Mouse (Mus musculus) T-cell, adult 2 months (primary cell): Measurements from ENCODE around the gene Tjp3.

ENCODE experiments used
- DNase-seq: peaks from one replicate; pipeline ENCODE4 v3.0.0; 2022; ENCODE audit warnings: low spot score

Tjp3 gene

DNA sequence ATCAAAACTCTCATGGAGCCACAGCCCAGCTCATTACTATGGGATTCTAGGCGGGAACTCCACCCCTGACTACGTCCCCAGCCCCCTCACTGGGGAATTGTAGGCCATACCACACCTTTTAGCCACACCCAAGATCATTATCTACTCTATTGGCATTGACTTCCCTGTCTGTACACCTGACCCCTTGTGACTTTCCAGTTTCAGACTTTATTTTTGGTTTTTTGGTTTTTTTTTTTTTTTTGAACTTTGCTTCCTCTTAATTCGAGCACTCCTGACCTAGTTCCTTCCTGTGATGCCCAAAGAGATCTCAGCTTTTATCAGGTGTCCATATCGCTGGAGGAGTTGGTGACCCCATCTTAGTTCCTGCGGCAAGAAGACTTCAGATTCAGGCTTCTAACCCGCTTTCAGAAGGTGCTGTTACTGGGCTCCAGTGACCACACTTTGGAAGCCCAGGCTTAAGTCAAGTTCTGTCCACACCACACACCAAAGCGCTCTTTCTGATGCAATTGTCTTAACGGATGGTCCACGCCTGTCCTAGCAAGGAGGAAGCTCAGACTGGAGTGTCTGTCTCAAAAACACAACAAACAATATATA, at the start of gene Tjp3:
TSS of gene Tjp3 (minus strand) at position 71 of the 594 bp plus-strand sequence.
- no peak for DNase-seq

DNA sequence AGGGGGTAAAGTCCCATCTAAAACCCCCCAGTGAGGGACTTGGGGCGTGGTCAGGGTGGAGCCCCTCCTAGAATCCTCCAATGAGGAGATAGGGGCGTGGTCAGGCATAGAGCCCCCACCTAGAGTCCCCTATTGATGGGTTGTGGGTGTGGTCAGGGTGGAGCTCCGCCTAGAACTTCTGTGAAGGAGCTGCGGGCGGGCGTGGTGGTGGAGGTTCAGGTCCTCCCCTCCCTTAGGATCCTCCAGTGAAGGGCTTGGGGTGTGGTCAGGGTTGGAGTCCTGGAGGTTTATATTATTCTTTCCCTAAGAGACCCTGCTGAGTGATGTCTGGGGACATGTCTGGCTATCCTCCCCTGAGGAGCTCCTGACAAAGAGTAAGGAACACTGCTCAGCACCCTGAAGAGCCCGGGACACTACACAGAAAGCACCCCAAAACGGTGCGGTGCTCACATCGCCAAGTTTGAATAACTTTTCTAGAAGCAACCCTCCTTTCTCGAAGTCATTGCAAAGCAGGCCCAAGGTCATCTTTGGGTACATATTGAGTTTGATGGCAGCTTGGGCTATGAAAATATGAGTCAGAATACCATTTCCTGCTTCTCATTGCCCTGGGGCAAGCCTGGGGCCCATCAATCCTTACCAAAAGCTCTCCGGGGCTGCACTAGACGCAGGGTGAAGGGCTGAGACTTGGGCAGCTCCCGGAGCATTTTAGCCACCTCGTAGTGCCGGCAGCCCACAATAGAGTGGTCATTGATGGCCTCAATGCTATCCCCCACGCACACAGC, 49.4 kb upstream of the Tjp3 start:
- DNase-seq, result no peak

GRCm38 (mm10) chr10:81336558-81336957, 45.2 kb upstream of the Tjp3 start:
- no peak for DNase-seq

- no peak for DNase-seq
Observed at GRCm38 (mm10) chr10:81335393-81336340, 44.3 kb upstream of the Tjp3 start.

GRCm38 (mm10) chr10:81334324-81334723, 42.9 kb upstream of the Tjp3 start:
- DNase-seq, result no peak

- no peak for DNase-seq
Observed at GRCm38 (mm10) chr10:81332277-81332676, 40.9 kb upstream of the Tjp3 start.

DNA sequence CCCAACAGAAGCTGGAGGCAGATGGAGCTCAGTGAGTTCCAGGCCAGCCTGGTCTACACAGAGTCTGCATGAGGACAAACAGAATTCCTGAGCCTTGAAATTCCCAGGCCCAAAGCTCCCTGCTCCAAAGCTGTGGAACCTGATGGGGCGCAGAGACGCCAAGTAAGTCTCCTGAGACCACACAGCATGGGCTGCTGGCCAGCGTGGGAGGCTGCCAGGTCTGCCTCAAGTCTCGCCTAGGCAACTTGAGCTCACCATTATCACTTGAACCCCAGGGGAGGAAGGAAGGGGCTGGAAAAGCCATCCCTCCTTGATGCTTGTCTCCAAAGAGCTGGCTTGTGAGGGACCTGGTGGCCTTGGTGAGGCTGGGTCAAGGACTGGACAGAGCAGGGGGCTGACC, 38.6 kb upstream of the Tjp3 start:
- no peak for DNase-seq

DNA sequence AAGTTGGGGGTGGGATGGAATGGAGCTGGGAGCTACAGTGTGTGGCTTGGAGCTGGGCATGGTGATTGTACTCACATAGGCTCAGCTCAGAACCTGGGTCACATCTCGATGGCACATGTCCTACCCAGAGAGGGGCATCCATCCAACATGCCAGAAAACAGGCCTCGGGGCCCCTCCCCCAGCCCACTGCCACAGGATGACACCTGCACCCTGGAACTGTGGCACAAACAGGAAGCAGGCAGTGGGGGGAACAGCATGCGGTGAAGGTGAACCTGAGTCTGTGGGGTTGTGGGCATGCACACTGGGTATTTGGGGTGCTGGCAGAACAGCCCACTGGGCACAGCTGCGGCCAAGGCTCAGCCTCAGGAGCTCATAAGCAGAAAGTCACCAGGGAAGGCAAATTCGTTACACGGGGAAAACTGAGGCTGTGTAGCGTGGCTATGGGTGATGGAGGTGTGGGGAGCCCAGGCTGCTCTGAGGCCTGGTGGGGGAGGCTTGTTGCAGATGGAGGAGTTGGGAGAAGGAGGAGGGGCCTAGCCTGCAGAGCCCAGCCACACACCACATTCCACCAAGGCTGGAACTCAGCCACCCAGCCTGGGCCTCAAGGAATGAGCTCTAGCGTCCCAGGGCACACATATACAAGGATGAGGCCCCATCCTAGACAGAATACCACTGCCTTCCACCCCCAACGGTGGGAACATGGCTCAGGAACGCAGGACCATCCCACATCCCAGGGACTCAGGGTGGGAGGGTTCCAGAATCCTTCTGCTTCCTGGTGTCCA, 38.0 kb upstream of the Tjp3 start:
- peak; percentile 79 for DNase-seq

DNA sequence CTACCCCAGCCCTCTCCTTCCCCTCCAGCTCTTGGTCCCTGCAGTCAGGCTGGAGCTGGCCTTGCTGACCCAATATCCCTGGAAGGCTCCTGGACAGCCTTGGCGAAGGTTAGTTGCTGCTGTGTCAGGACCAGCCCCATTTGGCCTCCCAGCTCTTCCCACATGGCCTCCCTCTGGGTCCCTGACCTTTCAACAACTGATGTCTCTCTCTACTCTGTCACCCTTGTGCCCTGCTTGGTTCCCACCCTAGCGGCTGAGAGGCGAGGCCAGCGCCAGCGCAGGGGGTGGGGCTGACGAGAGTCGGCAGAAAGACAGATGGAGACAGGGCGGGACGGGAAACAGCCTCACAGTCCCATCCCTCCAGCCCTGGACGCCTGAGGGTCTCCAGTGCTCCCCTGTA, 37.0 kb upstream of the Tjp3 start, which contains the start of gene Tbxa2r:
TSS of gene Tbxa2r (plus strand) at position 346 of the 400 bp plus-strand sequence.
- DNase-seq, result peak; percentile 65

DNA sequence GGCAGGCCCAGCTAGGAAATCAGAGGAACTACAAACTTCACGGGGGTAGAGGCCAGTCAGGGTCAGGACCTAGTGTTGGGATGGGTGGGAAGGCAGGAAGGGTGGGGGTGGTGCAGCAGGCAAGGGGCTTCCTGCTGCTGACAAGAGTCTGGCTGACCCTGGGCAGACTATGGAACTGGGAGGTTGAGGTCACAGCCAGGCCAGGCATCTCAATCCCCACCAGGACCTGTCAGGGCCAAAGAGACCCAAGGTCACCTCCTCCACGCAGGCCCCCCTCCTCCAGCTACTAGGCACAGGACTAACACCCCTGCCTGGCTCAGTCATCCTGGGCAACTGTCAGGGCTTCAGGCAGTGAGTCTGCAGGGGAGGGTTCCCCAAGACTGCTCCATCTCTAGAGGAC, 36.6 kb upstream of the Tjp3 start:
- DNase-seq, result no peak

- no peak for DNase-seq
Observed at GRCm38 (mm10) chr10:81326858-81327257, 35.5 kb upstream of the Tjp3 start.

- DNase-seq, result no peak
Observed at GRCm38 (mm10) chr10:81325781-81326180, 34.4 kb upstream of the Tjp3 start.

- DNase-seq, result no peak
Observed at GRCm38 (mm10) chr10:81325176-81325575, 33.8 kb upstream of the Tjp3 start.

GRCm38 (mm10) chr10:81323791-81324530, 32.6 kb upstream of the Tjp3 start:
- DNase-seq, result no peak

DNA sequence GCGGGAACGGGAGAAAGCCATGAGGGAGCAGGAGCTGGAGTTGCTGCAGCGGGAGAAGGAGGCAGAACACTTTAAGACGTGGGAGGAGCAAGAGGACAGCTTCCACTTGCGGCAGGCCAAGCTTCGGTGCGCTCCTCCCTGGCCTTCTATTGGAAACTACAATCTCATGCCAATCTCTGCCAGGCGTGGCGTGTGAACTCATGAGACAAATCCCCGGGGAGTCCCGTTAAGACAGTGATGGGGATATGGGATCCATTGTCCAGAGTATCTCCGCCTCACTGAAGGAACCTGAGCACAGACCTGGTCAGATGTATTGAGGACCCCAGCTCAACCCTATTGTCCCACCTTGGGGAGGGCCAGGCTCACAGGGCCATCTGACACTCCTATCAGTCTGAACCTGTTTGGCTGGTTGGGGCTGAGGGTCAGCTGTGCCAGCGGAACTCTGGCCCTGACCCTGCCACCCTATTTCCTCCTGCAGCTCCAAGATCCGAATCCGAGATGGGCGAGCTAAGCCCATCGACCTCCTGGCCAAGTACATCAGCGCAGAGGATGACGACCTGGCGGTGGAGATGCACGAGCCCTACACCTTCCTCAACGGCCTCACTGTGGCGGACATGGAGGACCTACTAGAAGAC, 31.9 kb upstream of the Tjp3 start:
- no peak for DNase-seq

- no peak for DNase-seq
Observed at GRCm38 (mm10) chr10:81322444-81322843, 31.1 kb upstream of the Tjp3 start.

DNA sequence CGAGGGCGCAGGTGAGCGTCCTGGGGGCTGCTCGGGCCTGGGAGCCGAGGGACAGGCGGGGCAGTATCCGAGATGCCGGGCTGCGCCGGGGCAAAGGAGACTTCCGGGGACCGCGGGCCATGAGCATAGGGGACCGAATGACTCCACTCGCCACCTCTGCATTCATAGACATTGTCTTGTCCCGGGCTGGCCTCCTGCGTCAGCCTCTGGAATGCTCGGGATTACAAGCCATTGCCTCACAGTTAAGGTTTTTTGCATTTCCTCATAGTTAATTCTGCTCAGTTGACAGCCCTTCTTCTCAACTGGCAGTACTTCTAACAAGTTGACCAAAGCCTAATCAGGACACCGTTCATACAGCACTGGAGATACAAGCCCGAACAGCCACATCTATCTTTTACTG, 30.1 kb upstream of the Tjp3 start:
- no peak for DNase-seq

DNA sequence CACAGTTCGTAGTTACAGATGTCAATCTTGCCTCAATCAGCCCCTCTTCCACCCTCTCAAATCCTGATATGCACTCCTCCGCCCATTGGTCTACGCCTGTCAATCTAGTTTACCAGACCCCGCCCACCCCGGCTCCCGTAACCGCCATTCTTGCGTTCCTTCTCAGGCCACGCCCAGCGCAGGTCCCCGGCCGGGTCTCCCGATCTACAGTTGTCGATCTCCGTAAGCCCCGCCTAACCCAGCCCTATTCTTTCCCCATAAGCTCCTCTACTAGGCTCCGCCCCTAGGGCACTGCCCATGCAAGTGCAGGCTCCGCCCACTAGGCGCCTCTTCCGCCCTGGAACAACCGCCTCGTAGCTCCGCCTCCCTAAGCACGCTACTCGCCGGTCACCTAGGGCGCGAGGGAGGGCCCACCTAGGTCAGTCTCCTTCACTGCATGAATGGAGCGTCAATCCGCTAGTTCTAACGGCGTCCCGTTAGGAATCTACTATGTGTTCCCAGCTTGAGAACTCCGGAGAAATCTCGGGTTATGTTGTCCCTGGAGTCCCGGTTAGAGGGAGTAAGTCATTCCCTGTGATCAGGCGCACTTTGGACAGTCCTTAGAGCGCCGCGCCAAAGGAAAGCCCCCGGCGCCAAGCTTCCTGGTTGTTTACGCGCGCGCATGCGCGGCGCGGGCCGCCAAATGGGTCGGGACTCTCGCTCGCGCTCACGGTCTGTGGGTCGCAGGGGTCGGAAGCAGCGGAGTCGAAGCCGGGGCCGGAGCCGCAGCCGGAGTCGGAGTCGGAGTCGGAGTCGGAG, 29.4 kb upstream of the Tjp3 start, which contains the start of gene Cactin:
TSS of gene Cactin (plus strand) at position 554 of the 798 bp plus-strand sequence.
- DNase-seq, result peak; percentile 100

DNA sequence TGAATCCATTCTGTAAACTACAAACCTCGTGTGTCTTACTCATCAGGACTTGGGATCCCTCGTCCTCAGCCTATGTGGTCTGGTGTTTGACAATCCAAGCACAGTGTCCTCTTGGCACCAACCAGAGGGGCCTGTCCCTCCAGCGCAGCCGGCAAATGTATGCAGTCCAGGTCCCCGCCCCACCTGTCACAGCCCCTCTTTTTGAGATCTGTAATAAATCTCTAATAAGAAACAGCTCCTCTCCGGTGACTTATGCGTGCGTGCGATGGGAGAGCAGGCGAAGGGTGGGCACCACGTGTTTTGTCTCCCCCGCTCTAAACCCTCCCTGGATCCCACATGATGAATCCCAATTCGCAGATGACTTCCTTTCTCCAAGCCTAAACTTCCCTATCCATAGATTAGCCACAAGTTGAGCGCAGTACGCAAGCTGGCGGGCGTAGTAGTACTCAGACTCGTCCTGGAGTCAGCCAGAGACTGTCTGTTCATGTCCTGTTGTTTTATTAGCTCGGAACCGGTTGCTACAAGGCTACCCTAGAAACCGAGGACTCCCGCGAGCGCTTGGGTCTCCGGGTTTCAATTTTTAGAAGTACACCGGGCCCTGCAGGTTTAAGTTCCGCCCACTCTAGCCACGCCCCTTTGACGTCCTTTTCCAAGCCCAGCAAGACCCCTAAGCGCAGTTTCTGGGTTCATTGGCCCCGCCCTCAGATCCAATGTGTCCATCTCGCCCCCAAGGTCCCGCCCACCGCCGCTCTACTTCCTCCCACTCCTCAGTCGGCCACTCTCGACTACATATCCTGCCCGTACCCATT, 28.6 kb upstream of the Tjp3 start:
- DNase-seq, result no peak
